Mouse (Mus musculus) erythroblast, embryonic 14.5 days (primary cell): ENCODE results near the gene Hsd17b13.
"Not testable (repeated sequence)": the region's sequence is repeated elsewhere in the genome, so short reads cannot be mapped to it uniquely, and the experiment has no call there.

Experiments used
- GATA1 ChIP-seq: IDR thresholded peaks from 2 replicates; pipeline ENCODE4 v1.6.1; 2012; ENCODE audit warnings: low read length, inconsistent platforms, mixed read lengths
- TAL1 ChIP-seq: IDR thresholded peaks from 3 replicates; pipeline ENCODE4 v1.6.1; 2012; ENCODE audit warnings: low read length, inconsistent platforms, mixed read lengths

DNA sequence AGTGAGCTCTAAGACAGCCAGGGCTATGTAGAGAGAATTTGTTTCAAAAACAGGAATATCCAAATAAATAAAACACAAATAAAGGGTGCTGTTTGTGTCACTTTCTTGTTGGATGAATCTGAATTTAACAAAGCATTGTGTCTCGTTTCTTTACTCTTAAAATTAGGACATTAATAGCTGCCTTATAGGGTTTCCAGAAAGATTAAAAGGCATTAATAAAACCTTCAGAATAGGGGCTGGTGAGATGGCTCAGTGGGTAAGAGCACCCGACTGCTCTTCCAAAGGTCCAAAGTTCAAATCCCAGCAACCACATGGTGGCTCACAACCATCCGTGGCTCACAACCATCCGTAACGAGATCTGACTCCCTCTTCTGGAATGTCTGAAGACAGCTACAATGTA lies 47.0 kb upstream of the Hsd17b13 start:
- not testable (repeated sequence) for TF ChIP-seq GATA1, TAL1
